Mouse (Mus musculus) large intestine, adult 2 months (tissue): Measurements from ENCODE around the gene Kank4. TPM values are rescaled to one million over a fixed set of nuclear protein-coding genes. Genes with fewer than 3 reads are reported as not detected.
"Not testable (repeated sequence)": the region's sequence is repeated elsewhere in the genome, so short reads cannot be mapped to it uniquely, and the experiment has no call there.

ENCODE experiments used
- DNase-seq: peaks from one replicate; pipeline ENCODE4 v3.0.0-alpha.2; 2012; ENCODE audit warnings: low read depth, low spot score
- WGBS: fragments of 180-500 bp; shearing (Covaris S2); methylation state at CpG from one replicate; pipeline ENCODE4 v1.1.7; 2018; 5-methylcytosine and 5-hydroxymethylcytosine counted together
- polyA plus RNA-seq: library from polyadenylated mRNA; depleted of rRNA; stranded (reverse); fragments of >200 nt; gene quantifications from 2 replicates; pipeline ENCODE4 v1.2.3, GENCODE M21; 2012

Gene Kank4
- polyA plus RNA-seq, 1 experiment: 0.33 TPM

DNA sequence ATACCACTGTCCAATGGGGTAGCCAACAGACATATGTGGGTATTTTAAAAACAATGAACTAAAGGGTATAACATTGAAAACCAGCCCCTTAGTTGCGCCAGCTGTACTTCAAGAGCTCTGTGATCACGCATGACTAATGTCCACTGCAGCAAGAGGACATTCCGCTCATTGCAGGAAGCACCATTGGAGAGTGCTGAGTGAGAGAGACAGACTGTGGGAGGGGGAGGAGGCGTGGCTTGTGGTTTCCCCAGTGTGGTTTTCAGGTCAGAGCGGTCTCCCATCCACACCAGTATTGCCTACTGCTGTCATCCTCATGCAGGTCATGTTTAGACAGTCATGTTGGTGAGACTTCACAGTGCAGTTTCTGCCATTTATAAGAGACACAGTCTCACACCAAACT is 19.2 kb upstream of the Kank4 start:
- 46% methylated on average over 5 of the region's 5 CpGs for WGBS
- DNase-seq: no peak

DNA sequence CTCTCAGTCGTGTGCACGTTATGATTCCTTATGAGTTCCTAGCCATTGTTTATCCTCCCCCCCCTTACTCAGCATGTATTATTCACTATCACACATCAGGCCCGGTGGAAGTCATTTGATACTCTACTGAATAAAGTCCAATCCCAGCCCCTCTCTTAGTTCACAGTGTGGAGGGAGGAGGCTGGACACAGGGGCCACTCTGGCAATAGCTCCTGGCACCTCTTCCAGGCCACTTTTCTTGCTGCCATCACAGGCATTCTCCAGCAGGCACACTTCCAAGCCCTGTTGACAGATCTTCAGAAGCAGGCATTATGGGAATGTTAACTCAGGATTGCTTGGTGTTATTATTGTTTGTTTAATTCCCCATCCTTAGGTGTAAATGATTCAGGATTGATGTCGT is 17.4 kb upstream of the Kank4 start:
- 49% methylated on average over 4 of the region's 4 CpGs for WGBS

DNA sequence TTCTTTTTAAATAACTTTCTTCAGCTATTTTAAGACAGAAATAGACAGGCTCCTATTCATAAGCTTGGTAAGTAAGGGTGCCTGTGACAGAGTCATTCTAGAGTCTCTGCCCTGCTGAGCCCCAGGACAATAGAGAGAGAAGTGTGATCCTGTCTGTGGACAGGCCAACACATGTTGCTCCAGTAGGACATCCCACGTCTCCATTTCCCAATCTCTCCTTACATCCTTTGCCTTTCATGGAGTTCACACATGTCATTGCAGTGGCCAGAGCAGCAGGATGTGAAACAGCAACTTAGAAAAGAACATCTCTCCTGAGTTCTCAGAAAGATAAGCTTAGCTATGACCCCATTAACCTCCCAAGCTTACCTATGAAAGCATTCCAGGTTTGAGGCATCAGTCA is 14.4 kb upstream of the Kank4 start:
- no peak for DNase-seq
- WGBS: 54% methylated on average over 1 of the region's 1 CpGs

More for the DNA sequence above, 17.4 kb upstream of the Kank4 start:
- no peak for DNase-seq

DNA sequence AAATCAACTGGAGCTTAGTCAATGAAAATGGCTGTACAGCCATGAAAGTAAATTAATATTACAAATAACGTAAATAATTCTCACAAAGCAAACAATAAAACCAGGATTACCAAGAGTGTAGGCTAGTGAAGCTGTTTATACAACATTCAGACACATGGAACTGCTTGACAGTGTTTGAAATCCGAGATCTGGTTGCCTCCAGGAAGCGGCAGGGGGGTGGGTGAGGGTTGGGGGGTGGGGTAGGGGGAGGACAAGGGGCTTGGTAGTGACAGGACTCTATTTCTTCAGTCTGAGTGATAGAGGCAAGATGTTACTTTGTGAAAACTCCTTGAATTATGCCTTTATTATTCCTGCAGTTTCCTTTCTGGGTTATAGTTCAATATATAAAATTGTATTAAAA is 9.4 kb upstream of the Kank4 start:
- no peak for DNase-seq
- 48% methylated on average over 3 of the region's 3 CpGs for WGBS

DNA sequence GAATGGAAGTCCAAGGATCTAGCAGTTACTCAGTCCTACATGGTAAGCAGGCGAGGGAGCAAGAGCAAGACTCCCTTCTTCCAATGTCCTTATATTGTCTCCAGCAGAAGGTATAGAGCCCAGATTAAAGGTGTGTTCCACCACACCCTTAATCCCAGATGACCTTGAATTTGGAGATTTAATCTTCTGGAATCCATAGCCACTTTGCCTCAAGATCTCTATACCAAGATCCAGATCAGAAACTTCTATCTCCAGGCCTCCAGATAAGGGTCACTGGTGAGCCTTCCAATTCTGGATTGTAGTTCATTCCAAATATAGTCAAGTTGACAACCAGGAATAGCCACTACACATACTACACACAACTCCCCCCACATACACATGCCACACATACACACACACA is 6.4 kb upstream of the Kank4 start, which contains the start of gene I0C0044D17Rik:
Gene I0C0044D17Rik, minus strand, starts transcription at position 101 of the 400 bp plus-strand sequence.
- WGBS: 92% methylated on average over 1 of the region's 1 CpGs
- not testable (repeated sequence) for DNase-seq

DNA sequence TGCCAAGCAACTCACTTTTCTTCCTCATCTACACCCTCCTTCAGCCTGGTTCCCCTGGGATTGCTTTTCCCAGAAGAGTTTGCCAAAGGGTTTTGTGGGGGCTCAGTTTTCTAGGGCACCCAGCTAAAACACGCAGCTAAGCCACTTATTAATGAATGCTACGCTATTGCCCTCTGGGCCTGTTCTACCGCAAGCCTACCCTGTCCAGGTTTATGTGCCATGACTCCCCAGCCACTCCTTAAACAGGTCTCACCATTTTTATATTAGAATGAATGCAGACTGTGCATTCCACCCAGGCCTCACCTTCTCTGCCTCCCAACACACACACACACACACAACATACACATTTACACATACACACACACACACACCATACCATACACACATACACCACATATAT is 5.7 kb upstream of the Kank4 start:
- 82% methylated on average over 3 of the region's 3 CpGs for WGBS
- no peak for DNase-seq

DNA sequence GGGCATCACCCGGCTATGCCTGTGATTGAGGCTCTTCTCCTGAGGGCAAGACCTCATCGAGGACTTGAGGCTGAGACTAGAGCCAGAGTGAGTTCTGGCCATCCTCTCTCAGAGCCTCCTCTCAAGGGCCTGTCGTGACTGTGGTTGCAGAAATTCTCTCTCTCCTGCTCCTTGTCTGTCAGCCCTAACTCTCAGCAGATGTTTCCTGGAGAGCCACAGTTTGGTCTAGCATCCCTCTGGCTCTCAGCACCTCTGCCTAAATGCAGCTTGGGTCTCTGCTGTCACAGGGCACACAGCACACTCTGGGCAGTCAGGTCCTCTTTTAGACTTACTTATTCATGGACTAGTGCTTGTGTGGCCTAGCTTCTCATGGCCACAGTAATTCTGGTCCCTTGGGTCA is 5.1 kb upstream of the Kank4 start:
- DNase-seq: no peak
- 73% methylated on average over 3 of the region's 3 CpGs for WGBS

DNA sequence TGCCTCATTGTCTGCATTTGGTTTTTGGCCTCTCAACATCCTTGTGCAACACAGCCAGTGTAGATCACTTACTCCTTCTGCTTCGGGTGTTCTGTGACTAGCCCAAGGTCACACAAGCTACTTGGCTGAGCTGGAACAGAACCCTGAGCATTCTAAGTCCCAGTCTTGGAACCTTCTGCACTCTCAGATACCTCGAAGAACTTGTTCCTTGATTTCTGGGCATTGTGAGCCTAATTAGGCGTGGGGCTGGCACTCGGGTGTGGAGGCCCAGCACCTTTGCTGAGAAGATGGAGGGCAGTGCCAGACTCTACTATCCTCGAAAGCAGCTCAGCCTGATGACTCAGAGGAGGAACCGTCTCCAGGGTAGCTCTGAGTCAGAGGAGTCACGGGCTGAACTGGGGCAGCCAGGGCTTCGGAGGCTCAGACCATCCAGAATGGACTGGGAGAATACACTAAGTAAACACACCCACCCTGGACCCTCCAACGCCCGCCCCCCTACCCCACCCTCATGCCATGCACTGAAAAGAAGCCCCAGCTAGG is 1.9 kb upstream of the Kank4 start:
- no peak for DNase-seq
- 44% methylated on average over 10 of the region's 10 CpGs for WGBS

DNA sequence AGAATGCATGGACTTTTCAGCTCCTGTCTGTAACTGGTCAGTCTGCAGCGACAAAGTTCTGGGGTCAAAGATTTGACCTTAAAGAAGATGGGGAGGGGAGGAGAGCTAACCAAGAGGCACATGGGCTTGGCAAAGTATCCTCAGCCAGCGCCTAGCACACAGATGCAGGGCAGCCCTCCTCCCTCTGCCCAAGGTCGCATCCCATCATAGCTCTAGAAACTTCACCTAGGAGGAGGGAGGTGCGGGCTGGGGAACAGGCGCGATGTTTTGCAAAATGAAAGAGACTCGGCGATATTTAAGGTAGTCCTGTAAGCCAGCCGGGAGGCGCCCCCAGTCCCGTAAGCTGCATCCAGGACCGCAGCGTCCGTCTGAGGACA is 542 bp downstream of the Kank4 start:
- 3% methylated on average over 14 of the region's 14 CpGs for WGBS
- DNase-seq: no peak

DNA sequence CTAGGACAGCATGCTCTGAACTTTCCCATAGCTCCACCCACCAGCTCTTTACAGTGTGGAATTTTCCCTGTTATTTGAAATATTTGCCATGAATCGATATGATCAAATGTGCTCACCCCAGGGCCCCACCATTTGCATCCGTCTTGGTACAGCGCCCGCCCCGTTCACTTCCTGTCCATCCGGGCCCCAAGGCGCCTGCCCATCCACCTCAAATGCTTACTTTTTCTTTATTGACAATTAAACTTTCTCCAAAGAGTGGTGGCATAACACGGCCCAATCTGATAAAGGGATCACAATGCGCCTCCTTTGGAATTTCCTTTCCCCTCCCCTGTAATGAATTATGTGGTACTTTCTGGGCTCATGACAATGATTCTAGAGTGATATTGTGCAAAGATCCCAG is 11.0 kb downstream of the Kank4 start:
- 73% methylated on average over 9 of the region's 9 CpGs for WGBS
- DNase-seq: no peak

DNA sequence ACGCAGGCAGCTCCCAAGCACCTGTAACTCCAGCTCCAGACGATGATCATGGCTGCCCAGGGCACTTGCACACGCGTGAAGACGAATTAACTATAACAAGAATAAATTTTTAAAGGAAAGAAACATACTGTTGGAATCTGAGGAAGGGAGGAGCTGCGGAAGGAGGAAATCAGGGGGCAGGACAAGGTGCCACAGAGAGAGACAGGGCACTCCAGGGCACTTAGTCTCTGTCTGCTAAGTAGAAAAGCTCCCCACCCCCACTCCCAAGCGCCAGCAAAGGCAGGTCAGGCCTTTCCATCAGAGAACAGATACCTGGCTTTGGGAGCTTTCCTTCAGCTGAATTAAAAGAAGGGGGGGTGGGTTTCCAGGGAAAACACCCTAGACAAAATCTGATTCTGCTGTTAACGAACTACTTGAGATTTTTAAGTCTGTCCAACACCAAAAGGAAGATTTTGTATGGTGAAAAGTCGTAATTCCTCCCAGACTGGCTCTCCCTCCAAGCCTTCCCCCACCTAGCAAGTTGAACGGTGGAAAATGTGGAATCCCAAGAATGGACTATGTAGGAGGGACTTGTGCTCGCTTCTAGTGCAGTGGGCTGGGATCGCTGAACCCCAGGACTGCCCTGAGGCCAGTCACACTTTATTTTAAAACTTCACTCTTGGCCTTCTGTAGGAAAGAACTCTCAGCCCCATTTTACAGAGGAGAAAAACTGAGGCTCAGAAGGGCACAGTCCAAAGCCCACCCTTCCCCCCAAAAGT is 11.9 kb downstream of the Kank4 start:
- WGBS: 67% methylated on average over 12 of the region's 12 CpGs
- DNase-seq: no peak

DNA sequence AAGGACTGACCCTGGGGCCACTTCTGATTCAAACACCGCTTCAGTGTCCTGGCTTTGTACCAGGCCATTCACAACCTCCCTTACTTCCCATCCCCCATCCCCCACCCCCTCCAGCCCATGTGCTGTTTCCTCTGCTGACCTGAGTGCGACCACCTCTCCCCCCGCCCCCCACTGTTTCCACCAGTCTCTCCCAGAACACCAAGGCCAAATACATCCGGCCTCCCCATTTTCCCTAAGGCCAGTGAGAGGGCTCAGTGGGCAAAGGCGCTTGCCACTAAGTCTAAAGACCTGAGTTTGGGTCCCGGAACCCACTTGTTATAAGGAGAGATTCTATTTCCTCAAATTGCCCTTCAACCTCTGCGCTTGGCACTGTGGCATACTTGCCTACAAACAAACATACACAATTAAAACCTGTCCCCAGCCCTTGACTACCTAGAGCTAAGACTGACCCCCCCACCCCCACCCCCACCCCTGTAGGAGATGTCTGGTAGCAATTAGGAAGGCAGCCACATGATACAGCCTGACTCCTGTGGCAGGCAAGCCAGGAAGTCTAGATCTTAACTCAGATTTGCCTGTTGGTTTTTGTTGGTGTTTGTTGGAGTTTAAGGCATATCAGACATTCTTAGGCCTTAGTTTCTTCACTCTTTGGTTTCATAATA is 12.7 kb downstream of the Kank4 start:
- 87% methylated on average over 7 of the region's 7 CpGs for WGBS
- DNase-seq: no peak

DNA sequence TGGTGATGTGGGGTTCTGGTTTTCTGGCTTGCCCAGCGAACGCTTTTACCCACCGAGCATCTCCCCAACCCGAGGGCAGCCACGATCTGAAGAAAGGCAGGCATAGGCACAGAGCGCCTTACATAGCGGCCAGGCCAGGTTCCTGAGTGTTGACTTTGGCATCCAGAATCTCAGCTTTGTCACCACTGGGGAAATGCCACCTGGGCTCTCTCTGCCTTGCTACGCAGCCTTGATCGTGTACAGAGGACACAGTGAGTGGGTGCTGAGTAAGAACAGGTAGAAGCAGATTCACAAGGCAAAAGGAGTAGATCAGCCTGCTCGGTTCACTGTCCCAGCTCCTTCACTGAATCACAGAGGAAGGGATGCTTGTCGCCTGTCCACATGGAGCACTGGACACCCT is 15.6 kb downstream of the Kank4 start:
- 84% methylated on average over 11 of the region's 11 CpGs for WGBS

DNA sequence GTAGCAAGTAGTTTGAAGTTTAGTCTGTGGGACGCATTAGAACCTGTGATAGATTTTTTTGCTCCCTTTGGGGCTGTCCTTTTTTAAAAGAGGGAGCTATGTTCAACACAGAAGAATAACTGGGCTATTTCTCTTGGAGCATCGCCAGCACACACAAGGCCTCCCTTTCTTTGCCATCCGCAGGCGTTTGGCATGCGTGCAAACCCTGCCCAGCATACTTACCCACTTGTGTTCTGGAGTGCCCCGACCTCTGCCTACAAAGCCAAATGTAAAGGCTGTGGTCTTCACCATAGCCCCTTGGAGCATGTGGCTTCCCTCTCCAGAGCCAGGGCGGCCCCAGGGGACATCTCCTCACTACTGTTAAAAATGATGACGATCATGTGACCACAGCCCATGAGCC is 16.5 kb downstream of the Kank4 start:
- 76% methylated on average over 8 of the region's 8 CpGs for WGBS
- no peak for DNase-seq

More for the DNA sequence above, 15.6 kb downstream of the Kank4 start:
- DNase-seq: no peak

DNA sequence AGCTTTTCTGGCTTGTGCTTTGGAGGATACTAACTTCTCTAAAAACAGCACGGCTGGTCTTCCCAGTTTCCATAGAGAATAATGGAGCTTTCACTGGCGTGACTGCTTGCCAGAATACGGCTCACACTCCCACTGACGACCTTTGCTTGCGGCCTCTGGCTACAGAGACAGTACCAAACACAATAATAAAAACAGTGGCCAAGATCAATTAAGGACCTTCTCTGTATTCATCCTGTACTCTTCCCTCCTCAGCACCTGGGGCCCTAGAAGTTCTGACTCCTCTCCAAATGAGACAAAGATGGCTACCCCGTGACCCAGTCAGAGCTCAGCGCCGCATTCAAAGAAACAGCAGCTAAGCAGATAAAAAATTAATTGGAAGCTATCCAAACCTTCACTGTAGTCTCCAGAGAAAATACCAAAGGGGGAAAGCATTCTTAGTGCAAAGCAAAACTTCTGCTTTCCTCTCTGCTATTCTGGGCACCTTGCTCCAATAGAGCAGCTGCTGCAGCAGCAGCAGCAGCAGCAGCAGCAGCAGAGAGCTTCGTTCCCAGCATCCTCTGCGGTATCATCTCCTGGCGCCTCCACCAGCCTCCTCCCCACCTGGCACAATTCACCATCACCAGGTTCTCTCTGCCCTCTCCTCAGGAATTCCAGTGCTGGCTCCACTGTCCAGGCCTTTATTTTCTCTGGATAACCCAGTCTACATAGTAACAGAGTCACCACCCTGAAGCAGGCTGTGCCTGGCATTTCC is 20.6 kb downstream of the Kank4 start:
- DNase-seq: no peak
- WGBS: 57% methylated on average over 11 of the region's 11 CpGs

DNA sequence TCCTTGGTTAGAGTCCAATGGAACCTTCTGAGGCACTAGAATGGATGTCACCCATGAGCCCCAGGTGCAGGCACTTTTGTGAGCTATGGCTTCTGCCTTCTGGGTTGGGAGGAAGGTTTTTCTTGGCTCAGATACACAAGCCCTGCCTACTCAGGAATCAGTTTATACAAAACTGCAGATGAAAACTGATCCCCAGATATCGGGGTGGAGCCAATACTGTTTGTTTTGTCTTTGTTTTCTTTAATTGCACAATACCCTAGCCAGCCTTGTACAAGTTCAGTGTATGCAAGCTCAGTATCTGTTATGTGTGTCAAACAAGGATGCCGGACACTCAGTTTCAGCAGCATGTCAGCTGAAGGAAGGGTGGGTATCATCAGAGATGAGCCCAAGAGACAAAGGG is 22.1 kb downstream of the Kank4 start:
- WGBS: 61% methylated on average over 2 of the region's 2 CpGs
- no peak for DNase-seq

DNA sequence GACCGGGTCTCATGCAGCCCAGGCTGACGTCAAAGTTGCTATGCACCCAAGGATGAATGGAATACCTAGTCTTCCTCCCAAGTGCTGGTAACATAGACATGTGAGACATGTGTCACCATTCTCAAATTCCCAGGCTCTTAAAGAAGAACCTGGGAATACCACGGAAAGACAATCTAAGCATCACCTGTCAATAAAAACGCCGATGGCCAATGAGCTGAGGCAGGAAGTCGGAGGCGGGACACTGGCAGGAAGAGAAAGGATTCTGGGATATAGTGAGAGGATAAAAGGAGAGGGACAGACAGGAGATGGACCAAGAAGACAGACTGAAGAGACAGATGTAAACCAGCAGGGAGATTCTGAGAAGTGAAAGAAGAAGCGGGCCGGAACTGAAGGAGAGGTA is 23.9 kb downstream of the Kank4 start:
- 93% methylated on average over 9 of the region's 9 CpGs for WGBS

DNA sequence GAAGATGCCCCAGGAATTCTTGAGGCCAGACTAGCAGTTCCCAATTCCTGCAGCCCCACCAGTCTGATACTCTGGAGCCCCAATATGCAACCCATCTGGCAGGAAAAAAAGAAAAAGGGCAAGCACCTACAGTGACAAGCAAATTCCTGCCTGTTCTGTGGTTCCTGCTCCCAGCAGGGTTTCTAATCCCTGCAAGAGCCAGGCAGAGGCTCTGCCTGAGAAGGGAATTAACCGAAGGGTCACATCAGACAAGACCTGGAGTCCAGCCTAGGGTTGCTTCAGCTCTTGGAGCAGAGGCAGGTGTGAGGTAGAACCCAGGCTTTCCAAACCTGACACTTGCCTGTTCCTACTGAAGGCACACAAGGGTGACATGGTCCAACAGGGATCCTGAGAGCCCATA is 26.6 kb downstream of the Kank4 start:
- no peak for DNase-seq
- 88% methylated on average over 1 of the region's 1 CpGs for WGBS

More for the DNA sequence above, 23.9 kb downstream of the Kank4 start:
- DNase-seq: no peak

DNA sequence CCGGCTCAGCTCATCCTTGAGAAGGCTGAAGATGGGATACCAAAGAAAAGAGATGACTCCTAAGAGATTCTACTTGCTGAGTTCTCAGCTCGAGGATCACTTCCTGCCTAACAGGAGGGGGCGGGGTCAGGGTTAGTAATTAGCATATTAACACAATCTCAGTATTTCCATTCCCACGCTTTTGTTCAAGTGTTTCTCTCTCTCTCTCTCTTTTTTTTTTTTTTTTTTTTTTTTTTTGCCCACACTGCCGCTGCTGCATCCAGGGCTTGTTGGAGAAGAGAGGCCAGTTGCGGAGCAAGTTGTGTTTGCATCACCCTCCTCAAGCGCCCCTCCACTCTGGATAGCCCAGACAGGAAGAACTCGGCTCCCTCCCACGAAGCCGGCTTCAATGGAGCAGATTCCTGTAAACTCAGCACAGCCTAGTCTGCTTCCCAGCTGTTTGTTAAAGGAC is 27.5 kb downstream of the Kank4 start:
- WGBS: 2% methylated on average over 10 of the region's 10 CpGs
- DNase-seq: no peak

DNA sequence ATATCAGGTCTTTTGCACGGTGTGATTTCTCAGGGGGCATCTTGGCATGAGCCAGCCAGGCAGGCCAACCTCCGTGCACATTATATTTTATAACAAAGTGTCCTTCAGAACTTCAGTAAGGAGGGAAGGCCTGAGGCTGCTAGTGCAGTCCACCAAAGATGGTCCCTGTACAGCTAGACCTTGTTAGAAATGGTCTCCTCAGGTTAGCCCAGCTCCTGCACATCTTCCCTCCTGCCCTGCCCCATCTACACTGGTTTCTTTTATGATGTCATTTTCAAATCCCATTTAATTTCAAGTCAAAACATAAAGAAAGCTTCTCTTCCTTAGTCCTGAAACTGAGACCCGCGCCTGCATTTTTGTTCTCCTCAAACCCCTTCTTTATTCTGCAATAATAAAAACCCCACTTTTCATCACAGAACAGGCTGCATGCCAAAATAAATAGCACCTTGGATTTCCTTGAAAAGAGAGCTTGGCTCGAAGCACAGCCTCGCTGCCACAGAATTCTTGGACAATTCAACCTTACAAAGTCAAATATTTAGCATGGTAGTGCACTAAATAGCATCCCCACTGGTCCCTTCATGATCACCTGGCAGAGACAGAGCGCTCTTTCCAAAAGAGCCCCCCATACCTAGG is 28.1 kb downstream of the Kank4 start:
- WGBS: 40% methylated on average over 7 of the region's 7 CpGs
- DNase-seq: no peak
